Mouse (Mus musculus) bone marrow macrophage, adult 2 months (primary cell): ENCODE measurements around the gene Tbcd. TPM values are rescaled to one million over a fixed set of nuclear protein-coding genes. Genes with fewer than 3 reads are reported as not detected.

Experiments
- H3K27ac ChIP-seq: 2 replicates; pipeline ENCODE4 v1.5.1; 2012; ENCODE audit warnings: low read depth, low read length; ENCODE audit not compliant: insufficient read depth
- H3K4me1 ChIP-seq: 2 replicates; pipeline ENCODE4 v1.6.1; 2012; ENCODE audit warnings: low read length; ENCODE audit not compliant: control insufficient read depth, insufficient read depth
- H3K4me3 ChIP-seq: 2 replicates; pipeline ENCODE4 v1.5.1; 2012; ENCODE audit warnings: mild to moderate bottlenecking, low read length, moderate library complexity; ENCODE audit not compliant: insufficient read depth
- CTCF ChIP-seq: IDR thresholded peaks from 2 replicates; pipeline ENCODE4 v1.5.1; 2012; ENCODE audit warnings: low read depth, mild to moderate bottlenecking, low read length, moderate library complexity
- POLR2A ChIP-seq: IDR thresholded peaks from 2 replicates; pipeline ENCODE4 v1.6.1; 2012; ENCODE audit warnings: mild to moderate bottlenecking, low read depth, low read length, borderline replicate concordance
- polyA plus RNA-seq: library from polyadenylated mRNA; stranded (reverse); fragments of >200 nt; gene quantifications from 2 replicates; pipeline ENCODE4 v1.2.4, GENCODE M21; 2012; ENCODE audit not compliant: missing spikeins, insufficient read depth, insufficient read length

Tbcd gene
- polyA plus RNA-seq, 1 experiment: 27.4 TPM

DNA sequence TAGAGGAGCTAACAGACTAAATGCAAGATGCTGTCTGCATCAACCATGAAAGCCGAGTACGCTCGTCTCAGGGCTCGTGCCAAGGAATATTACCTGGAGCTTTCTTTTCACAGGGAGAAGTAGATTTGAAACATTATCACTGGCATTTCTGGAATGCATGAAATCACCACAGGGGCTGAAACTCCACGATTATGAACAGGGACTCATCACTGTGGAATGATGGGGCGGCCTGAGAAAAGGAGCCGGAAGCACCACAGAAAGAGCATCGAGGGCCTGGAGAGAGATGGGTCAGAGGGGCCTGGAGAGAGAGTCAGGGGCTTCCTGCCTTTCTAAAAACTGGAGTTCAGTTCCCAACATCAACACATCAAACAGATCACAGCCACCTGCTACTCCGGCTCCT is 195.6 kb downstream of the Tbcd start:
- H3K27ac ChIP-seq: no peak overlapping the region
- peaks cover 6% of the 10 kb centered on the region for H3K4me1 ChIP-seq
- no peak overlapping the region for H3K4me3 ChIP-seq
- TF ChIP-seq CTCF (no peak), POLR2A (no peak)

GRCm38 (mm10) chr11:121648166-121648565 is 196.4 kb downstream of the Tbcd start:
- TF ChIP-seq POLR2A (no peak), CTCF (no peak)
- peaks cover 12% of the 10 kb centered on the region for H3K4me1 ChIP-seq
- H3K27ac ChIP-seq: no peak overlapping the region
- no peak overlapping the region for H3K4me3 ChIP-seq

GRCm38 (mm10) chr11:121649900-121650299 is 198.2 kb downstream of the Tbcd start:
- Histone ChIP-seq H3K4me3 (no peak overlapping the region), H3K4me1 (peaks cover 13% of the 10 kb centered on the region), H3K27ac (no peak overlapping the region)
- TF ChIP-seq CTCF (no peak), POLR2A (no peak)

DNA sequence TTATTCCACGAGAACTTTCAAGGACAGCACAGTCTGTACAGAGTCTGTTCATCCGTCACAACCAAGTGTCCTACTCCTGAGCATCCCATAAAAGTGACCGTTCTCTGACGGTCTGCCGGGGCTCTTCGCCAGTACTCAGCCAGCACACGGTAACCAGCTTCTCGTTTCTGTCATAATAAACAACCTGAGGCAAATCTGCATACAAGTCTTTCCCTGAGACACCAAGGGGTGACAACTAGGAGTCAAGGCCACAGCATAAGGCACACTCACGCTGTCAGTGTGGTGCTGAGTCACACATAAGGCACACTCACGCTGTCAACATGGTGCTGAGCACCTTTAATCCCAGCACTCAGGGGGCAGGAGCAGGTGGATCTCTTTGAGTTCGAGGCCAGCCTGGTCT is 198.9 kb downstream of the Tbcd start:
- Histone ChIP-seq H3K4me3 (no peak overlapping the region), H3K4me1 (peaks cover 20% of the 10 kb centered on the region), H3K27ac (no peak overlapping the region)
- TF ChIP-seq CTCF (no peak), POLR2A (no peak)

DNA sequence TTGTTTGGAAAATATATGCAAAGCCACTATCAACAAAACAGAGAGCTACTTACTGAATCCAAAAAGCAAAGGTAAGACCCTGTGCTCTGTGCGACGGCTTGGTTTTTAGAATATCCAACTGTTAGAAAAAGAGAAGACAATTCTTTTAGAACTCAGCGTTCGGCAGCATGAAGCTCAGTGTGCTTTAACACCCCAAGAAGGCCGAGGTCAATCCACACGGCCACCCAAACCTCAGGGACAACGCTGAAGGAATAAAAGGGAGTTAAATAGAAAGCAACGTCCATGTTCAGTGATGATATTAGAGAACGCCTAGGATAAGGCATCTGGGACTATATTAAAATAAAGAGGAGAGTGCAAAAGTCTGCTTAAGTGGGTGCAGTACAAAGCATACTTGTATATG is 199.8 kb downstream of the Tbcd start:
- TF ChIP-seq POLR2A (no peak), CTCF (no peak)

GRCm38 (mm10) chr11:121651983-121652382 is 200.2 kb downstream of the Tbcd start:
- Histone ChIP-seq H3K4me3 (no peak overlapping the region), H3K27ac (0 out of 2 replicates have a peak overlapping the region, but pooled peaks have one; percentile 4), H3K4me1 (peaks cover 22% of the 10 kb centered on the region)
- TF ChIP-seq CTCF (no peak), POLR2A (no peak)

More for the DNA sequence above, 199.8 kb downstream of the Tbcd start:
- Histone ChIP-seq H3K27ac (no peak overlapping the region), H3K4me1 (peaks cover 22% of the 10 kb centered on the region), H3K4me3 (no peak overlapping the region)

- no peak overlapping the region for H3K27ac ChIP-seq
- H3K4me3 ChIP-seq: no peak overlapping the region
- peaks cover 24% of the 10 kb centered on the region for H3K4me1 ChIP-seq
- no peak for TF ChIP-seq POLR2A
- peak; percentile 54; the same call in 1 of the 2 replicates for TF ChIP-seq CTCF
These were observed 201.0 kb downstream of the Tbcd start for GRCm38 (mm10) chr11:121652547-121653305.

DNA sequence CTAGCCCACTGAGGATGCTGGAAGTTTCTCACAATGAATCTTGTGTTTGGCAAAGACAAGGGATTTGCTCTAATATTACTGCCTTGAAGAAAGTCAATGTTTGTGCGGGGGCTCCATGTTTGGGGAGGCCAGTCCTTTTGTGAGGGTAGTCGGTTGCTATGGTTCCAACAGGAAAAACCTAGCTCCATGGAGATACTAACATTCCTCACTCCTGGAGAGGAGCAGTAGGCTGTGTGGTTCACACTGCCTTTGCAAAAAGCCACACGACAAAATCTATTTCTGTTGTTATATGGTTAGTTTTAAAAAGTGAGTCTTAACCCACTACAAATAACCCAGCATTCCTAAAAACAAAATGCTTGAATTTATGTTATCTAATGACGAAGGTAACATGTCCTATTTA is 201.9 kb downstream of the Tbcd start:
- Histone ChIP-seq H3K4me3 (no peak overlapping the region), H3K4me1 (peaks cover 28% of the 10 kb centered on the region), H3K27ac (no peak overlapping the region)
- TF ChIP-seq CTCF: no peak
- TF ChIP-seq POLR2A: no peak

DNA sequence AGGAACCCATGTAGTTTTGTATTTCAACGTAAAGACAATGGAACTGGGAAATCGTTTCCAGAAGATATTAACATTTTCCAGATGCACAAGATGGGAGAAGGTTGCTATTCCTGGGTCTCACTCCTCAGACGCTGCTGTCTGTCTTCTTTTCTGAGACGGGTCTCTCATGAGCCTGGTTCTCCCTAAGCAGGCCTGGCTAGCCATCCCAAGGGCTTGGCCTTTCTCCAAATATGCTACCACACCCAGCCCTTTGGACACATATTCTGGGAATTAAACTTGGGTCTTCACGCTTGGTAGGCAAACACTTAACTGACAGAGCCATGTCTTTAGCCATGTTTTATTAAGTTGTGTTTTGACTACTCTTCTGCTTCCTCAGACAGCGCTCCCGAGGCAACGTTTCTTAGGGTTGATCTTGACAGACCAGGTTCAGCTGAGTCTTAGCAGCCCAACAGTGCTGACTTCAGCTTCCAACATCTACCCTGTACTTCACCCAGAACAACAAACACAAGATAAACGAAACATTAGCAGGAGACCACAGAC is 202.7 kb downstream of the Tbcd start:
- H3K27ac ChIP-seq: no peak overlapping the region
- peaks cover 35% of the 10 kb centered on the region for H3K4me1 ChIP-seq
- H3K4me3 ChIP-seq: no peak overlapping the region
- TF ChIP-seq POLR2A (no peak), CTCF (no peak)

DNA sequence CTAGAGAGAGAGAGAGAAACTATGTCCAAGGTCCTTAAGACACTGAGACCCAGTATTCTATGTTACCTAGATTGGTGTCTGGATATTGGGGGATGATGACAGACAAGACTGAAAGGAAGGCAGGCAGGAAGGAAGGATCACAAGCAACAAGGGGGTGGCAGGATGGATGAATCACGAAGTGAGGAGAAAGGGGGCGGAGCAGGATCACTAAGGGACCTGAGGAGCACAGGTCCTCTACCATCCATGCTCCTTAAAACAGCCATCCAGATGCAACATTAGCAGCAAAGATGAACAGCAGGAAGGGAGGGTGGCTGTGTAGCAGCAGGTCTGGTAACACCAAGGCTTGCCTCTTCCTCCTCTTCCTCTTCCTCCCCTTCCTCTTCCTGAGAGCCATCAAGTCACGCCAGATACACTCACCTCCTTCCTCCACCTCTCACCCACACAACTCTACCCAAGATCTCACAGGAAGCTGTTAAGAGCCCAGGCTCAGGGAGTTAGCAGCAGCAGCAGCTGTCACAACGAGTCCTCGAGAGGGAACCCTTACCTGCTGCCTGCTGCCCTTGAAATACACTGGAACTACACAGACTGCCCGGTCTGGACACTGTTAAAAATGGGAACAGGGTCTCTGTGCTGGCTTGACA is 203.5 kb downstream of the Tbcd start:
- no peak for TF ChIP-seq POLR2A
- no peak for TF ChIP-seq CTCF
- Histone ChIP-seq H3K4me1 (peaks cover 36% of the 10 kb centered on the region), H3K4me3 (no peak overlapping the region), H3K27ac (no peak overlapping the region)
